Mouse (Mus musculus) frontal cortex, postnatal 25 days (tissue): Measurements from ENCODE around the gene Plcb3.
"Not testable (repeated sequence)": the region's sequence is repeated elsewhere in the genome, so short reads cannot be mapped to it uniquely, and the experiment has no call there.

Experiments
- DNase-seq, 2 experiments: peaks; one replicate each; pipeline ENCODE4 v3.0.0; 2022; ENCODE audit warnings: low spot score in 2 of 2

Gene Plcb3

DNA sequence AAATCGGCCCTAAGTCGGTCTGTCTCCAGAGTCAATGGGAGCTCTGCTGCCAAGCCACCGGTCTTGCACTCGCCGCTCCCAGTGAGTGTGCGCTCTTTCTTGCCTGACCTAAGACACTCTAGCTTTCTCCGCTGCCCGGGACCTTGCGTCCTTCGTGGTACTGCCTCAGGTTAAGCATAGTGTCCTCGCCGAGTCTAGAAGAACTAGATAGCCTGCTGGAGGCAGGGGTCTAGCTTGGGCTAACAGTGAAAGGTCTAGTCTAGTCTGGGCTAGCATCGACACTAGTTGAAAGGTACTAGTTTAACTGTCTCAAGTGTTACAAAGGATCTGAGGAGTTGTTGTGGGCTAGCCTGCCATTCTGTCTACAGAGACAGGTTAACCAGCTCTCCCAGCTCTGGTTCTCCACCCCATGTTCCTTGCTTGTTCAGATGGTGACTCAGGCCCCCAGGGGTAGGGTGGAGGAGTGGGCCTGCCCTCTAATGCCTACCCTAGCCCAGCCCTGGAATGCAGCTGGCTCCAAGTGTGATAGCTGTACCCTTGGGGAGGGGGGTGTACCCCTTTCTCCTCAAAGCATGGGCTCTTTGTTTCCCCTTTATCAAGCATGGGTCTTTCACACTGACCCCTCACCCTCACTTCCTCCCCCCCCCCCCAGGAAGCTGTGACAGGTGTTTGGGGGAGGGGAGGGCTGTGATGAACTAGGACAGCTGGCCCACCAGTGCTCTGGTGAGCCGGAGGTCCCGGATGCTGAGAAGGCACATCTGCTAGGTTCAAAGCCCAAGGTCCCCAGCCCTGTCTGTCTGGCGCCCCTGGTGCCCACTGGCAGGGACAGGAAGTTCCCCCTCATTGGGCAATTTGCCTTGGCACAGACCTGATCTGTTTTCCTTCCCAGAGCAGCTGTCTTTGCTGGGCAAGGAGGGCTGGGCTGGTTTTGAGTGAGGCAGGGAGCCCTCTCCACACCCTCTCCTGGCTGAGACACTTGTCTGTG lies at the start of gene Plcb3:
Gene Plcb3, minus strand, starts transcription at position 934 of the 985 bp plus-strand sequence.
- DNase-seq, result no peak

DNA sequence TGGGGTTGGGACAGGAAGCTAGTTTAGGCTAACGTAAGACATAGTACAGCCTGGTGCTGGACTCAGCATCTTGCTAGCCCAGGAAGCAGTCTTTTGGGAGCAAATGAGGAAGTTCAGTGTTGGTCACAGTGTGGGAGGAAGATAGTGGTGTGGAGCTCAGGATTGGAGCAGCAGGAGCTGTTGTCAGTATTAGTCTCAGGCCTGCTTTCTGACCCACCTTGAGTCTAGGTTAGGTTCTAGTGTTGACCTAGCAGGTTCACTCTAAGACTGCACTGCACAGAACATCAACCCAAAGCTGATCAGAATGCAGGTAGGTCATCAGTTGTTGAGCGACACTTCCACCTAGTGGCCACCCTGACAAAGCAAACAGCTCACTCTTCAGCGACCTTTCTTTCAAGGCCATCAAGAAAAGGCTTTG lies 44.0 kb upstream of the Plcb3 start:
- DNase-seq, result no peak

DNA sequence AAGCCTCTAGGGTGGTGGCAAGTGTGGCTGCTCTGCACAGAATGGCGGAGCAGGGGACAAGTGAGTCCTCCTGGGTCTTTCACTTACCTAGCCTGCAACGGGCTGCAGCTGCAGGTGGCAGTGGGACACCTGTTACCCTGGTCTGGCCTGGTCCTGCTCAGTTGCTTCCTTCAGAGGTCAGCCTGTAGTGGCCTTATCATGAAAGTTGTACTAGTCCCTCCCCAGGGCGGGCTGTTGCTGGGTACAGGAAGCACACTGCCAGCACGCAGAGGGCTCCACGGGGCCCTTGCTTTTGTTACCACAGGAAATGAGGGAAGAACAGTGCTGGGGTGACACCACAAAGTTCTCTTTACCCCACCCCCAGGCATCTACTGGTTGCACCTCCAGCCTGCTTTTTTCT lies 42.9 kb upstream of the Plcb3 start, which contains the start of gene Fermt3:
Gene Fermt3, minus strand, starts transcription at position 279 of the 400 bp plus-strand sequence.
- DNase-seq, result no peak

DNA sequence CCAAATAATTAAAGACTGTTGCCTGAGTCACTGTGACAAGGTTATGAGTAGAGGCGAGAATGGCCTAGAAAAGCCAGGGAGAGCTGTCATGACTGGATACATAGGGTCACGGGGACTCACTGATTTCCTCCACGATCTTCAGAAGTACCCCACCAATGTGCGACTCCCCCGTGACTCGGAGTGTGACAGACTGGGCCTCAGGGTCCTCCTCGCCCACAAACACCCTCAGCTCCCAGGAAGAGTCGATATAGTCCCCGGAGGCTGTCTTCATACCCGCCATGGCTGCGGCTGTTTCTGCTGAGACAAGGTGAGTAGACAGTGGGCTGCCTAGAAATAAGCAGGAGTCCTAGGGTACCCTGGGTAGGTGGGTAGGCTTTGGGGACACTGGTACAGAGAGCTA lies 42.3 kb upstream of the Plcb3 start:
- DNase-seq, result no peak

DNA sequence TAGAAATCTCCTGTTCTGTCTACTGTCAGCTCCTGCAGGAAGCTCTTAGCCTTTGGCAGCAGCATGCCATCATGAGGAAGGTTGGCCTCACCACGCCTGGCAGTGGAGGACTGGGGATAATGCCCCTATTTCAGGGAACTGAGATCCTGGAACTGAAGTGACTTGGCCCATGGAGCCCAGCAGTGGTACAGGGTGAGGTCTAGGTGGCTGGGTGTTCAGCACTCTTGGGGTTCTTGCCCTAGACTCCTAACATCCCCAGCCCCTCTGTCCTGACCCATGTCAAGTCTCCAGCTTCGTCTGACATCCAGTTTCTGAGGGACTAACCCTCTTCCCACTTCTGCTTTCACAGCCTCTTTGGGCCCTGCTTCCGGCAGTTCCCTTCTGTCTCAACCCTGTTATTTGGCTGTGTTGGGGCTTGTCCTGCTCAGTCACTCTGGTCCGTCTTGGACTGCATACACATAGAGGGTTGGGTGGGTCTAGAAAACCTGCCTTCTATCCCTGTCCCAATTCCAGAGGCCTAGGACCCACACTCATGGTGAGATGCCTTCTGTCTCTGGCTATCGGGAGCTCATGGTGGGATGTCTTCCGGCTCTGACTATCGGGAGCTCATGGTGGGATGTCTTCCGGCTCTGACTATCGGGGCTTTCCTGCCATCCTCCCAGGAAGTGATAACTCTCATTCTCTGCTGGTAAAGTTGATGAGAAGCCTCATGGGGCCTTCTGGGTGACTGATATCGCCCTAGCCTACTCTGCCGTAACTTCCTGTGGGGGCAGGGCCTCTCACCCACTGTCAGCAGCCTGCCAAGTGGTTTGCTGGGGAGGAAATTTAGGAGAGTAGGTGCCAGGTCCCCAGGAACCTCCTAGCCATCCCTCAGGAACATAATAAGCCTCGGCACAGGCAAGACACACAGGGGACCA lies 41.5 kb upstream of the Plcb3 start:
- no peak for DNase-seq

DNA sequence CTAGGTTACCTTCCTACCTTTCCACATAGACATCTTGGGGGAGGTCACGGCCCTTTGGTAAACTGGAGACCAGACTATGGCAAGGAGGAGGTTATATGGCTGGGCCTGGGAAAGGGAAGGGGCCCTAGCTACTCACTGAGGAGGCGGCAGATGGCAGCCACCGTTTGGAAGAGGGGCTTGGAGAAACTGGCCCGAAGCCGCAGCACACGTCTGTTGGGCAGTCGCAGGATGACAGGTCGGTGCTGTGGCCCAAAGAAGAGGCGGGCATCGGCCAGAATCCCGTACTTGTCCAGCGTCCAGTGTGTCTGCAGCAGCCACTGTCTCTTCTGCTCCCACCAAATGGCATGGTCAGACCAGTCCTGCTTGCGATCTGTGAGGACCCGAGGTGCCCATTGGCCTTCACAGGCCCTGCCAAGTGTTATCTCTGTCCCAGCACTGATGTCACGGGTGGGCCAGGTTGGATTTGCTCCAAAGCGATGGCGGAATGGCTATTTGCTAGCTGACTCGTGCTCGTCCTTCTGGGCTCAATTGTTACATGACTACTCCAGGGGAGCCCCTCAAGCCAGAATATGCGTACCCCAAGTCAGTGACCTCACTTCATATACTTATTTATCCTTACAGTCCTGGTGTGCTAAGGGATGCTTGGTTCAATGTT lies 38.3 kb upstream of the Plcb3 start:
- DNase-seq, result no peak

DNA sequence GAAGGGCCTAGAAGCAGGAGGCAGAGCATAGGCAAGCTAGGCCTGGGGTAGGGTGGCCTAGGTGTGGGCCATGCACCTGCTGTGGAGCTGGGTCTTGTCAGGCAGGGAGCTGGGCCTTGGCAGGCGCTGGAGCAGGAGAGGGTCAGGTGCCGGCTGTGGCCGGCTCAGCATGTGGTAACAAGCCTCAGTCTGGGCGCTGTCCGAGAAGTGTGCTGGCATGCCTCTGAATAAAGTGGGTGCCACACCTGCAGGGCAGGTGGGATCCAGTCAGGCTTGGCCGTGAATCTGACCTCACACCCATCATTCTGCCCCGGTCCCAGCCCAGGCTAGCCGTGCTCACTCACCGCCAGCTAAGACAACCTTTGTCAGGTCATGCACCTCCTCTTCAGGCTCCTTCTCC lies 37.7 kb upstream of the Plcb3 start:
- DNase-seq, result no peak

DNA sequence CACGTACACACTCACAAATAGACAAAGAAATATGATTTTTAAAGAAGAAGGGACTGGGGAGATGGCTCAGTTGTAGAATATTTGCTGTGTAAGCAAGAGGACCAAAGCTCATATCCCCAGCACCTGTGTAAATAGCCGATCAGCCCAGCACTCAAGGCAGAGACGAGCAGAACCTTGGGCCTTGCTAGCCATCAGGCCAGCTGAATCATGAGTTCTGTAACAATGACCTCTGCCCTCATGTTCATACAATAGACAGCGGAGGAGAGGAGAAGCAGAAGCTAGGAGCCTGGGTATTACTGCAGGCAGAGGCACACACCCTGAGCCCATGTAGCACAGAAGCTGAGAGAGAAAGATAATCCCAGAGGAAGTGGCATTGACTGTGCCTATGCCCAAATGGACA lies 36.2 kb upstream of the Plcb3 start:
- DNase-seq, result no peak

DNA sequence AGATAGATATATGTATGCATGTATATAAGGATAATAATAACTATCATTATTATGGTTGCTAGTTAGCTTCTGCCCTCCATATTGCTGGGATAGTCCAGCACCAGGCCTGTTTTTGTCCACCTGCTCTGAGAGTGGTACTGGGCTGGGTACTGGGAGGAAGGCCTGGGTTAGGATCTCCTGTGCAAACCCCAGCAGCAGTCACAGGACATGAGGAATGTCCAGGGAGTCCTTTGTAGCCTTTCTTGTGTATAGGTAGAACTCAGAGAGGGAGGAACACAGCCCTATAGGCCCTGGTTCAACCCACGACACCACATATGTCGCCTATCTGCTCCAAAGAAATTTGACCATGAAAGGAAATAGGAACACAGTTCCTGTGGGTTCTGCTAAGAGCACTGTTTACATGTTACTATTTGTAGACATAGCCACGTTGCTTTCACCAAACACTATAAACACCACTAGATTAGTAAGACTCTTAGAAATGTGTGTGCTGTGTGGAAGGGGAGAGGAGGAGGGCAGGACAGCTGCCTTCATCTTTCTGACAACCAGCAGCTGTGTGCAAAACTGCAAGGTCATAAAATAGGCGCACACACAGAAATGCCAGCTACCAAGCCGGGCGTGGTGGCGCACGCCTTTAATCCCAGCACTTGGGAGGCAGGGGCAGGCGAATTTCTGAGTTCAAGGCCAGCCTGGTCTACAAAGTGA lies 30.8 kb upstream of the Plcb3 start:
- DNase-seq, result no peak

DNA sequence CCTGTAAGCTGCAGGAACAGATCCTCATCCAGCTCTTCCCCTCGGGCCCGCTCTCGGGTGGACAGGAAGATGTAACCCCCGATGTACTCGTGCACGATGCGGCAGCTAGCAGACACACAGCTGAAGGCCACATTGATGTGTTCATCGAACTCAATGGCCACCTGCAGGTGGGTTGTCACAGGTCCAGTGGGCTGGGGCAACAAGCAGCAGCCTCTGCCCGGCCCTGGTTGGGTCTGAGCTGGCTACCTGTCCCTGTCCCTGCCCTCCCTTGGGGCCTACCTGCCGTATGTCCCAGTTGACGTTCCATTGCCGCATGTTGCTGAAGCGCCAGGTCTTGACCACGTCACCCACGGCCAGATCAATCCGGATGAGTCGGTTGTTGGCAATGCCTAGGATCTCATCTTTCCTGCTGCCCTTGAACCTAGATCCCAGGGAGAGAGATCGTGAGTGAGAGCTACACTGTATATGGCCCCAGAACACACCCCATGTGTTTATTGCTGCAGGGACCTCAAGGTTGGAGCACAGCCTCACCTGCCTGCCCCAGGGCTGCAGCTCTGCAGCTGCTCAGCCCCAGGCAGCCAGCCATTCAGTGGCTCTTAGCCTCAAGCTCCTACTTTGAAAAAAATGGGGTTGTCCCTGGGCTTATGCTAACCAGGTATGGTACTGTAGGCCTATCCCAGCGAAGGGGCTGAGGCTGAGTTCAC lies 23.2 kb upstream of the Plcb3 start:
- no peak for DNase-seq

DNA sequence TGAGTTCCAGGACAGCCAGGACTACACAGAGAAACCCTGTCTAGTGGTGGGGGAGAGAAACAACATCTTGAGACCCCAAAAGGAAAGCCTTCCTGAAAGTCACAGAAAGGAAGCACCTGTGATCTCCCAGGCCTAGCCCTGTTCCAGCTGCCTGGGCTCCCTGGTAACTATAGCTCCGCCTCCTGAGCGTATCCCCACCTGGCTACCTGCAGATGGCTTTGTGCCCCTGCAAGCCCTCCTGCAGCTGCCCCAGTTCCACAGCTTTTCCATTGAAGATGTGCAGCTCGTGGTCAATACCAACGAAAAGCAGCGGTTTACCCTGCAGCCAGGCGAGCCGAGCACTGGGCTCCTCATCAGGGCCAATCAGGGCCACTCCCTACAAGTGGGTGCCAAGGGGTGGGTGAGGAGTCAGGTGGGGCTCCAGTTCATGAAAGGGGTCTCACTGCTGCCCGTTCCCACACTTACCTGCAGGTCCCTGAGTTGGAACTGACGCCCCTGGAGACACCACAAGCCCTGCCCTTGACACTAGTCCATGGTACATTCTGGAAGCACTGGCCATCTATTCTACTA lies 21.5 kb upstream of the Plcb3 start:
- no peak for DNase-seq

DNA sequence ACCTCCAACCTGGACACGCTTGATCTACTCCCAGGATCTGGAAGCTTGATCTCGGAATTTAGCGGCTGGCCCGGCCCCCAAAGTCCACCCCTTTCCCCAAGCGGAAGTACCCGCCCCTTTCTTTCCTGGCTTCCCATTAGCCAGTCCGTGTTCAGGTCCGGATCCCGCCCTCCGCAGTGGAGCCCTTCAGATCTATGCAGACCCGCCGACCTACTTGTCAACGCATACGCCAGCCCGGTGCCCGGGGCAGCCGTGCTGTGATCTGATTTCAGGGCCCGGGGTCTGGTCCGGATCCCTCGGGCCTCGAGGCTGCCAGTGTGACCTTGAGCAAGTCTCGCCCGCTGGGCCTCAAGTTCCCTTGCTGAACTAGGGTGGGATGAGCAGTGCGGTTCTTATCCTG lies 19.7 kb upstream of the Plcb3 start, which contains the start of the genes Nudt22 and Trpt1:
Gene Nudt22, minus strand, starts transcription at position 112 of the 400 bp plus-strand sequence.
Gene Trpt1, plus strand, starts transcription at position 126 of the 400 bp plus-strand sequence.
- peak; percentile 62 to 65 for DNase-seq

DNA sequence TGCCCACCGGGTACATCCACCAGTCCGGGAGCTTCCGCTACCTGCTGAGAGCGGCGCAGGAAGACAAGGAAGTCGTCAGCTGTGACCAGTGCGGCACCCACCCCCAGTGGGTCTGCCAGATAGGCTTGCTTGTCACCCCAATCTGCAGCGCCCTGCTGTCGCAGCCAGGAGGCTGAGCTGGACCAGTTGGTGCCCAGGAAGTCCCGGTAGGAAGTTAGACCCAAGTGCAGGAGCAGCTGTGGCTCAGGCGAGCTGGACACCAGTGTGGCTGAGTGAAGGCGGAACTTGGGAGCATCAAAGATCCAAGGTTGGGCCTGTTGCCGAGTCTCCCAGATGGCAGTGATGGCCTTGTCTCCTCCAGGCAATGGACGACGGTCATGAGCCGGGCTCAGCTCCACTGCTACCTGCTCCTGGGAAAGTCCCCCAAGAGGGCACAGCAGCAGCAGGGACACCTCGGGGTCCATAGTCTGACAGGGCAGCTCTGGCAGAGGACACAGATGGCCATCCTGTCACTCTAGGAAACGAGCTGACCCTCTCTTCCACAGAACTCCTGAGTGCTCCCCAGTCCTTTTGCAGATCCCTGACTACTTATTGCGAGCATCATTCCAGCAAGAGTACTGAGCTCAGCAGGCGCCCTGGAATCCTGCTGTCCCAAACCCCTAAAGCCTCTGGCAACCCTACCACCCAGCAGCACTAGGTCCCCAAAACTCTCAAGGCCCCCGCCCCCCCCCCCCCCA lies 19.2 kb upstream of the Plcb3 start:
- DNase-seq, result no peak

DNA sequence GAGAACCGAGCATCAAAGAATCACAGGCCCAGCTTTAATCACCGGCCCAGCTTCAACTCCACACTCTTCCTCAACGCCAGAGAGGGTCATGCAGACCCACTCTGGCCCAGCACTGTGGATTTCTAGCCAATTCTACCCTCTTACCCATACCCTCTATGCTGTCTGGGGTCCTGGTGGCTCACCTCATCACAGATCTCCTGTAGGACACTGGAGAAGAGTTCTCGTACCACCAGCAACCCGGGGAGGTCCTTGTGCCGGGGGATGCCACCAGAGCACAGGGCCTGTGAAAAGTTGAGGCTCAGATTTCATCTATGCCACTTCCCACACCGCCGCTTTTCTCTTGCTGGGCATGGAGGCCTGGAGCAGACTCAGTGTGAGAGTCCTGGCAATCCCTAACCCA lies 18.2 kb upstream of the Plcb3 start:
- no peak for DNase-seq

DNA sequence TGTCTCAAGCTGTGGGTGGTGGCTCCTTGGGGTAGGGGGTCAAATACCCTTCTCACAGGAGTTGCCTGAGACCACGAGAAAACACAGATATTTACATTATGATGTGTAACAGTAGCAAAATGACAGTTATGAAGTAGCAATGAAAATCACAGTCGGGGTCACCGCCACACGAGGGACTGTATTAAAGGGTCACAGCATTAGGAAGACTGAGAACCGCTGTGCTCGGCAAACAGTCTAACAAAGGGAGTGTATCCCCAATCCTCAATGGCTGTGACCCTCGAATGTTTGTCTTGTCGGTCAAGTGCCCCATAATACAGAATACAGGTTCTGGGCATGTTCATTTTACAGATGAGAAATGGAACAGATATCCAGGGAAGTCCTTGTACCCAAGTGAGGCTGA lies 17.7 kb upstream of the Plcb3 start:
- DNase-seq, result no peak

DNA sequence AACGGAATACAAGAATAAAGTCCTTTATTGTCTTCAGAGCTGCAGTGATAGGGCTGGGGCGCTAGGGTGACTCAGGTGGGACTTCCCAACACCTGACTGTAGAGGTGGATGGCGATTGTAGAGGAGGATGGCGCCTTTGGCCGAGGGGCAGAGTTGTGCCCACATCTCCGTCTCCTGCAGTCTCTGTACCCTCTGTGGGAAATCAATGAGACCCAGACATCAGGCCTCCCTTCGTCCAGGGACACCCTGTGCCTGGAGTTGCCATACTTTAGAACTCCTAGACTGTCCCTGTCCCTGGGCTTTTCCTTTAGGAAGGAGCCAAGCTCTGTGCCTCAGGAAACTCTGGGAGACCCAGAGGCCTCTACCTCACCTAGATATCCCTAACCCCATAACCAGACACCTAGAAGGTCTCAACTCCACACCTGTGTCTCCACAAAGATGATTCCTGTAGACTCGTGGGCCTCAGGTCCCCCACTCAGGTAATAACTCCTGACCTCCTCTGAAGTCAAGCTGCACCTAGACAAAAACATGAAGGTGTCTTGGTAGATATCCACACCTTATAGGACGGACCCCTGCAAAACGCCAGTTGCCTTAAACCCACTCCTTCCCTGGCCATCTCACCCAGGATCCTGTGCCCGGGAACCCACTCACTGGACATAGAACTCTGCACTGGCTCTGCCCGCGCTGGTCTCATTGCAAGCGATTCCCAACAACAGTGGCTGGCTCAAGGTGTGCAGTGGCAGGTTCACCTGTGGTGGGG lies 16.9 kb upstream of the Plcb3 start:
- DNase-seq, result no peak

DNA sequence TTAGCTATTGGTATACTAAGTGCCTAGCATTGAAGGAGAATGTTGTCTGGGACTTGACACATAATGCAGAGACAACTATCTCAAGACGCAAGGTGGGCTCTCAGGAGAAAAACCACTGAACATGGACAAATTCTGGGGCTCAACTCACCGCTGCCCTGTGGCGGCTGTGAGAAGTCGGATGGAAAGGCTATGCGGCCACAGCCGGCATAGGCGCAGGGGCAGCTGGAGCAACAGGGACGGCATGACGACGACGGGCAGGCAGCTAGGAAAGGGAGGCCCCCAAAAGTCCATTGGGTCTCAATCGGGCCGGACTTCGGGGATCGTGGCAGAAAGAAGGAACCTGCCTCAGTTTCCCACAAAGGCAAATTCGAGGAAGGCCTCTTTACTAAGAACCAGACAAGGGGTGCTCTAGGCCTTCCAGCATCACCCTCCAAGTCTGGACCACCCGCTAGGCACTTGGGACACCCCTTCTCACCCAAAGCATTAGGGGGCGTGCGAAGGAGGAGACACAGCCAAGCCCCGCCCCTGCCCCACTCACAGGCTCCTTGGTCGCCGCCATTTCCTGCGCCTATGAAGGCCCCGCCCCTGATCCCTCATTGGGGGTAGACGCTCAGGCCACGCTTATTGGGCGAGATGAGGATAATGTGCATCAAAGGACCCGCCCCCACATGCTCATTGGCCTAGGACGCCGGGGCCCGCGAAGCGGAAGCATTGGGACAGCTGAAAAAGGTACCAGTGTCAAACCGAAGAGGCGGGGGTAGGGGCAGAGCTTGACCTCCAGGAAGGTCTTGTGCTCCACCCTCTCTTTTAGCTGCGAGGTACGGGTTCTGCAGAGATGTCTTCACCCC lies 16.0 kb upstream of the Plcb3 start, which contains the start of gene Dnajc4:
Gene Dnajc4, minus strand, starts transcription at position 562 of the 848 bp plus-strand sequence.
- peak; percentile 88 to 89 for DNase-seq

DNA sequence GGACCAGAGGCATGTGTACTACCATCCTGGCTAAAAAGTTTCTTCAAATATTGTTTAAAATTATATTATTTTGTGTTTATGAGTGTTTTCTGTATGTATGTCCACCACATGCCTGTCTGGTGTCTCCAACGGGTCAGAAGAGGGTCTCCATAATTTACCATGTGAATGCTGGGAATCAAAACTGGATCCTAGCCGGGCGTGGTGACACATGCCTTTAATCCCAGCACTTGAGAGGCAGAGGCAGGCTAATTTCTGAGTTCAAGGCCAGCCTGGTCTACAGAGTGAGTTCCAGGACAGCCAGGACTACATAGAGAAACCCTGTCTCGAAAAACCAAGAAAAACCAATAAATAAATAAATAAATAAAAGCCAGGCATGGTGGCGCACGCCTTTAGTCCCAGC lies 14.9 kb upstream of the Plcb3 start:
- not testable (repeated sequence) for DNase-seq
